In the genomic region with DNA sequence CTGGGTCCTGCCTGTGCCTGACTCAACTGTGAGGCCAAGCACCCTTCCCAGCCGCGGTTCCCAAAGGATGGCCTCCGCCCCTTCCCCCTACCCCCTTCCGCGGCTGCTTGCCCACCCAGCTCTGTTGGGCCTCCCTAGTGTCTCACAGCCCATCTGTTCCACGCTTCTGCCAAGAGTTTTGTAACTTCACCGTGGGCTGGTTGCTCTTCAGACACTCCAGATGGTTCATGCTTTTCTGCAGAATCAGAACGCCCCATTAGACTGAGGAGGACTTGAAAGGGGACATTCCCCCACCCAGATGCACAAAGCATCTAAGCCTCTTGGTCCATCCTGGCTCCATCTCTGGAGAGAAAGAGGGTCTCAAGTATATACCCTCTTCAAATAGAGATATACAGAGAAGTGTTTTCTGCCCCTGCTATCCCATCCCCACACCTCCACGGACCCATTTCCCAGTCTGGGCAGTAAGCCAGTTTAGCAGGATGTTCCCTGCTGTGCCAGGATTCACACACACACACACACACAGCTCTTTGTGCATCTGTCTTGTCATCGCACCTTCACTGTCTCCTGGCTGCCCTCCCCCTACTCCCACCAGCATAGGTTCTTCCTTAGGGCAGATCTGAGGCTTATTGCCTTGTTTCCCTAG, we compare ENCODE assay signal across 8 mouse cellular contexts. TPM values are rescaled to one million over a fixed set of nuclear protein-coding genes. Genes with fewer than 3 reads are reported as not detected.
DNase-seq lines count a peak whose midpoint lies in the region; ATAC-seq lines count a peak whose summit lies in the region.

No protein-coding gene starts in this region.

- 51% methylated on average over 10 of the region's 10 CpGs for WGBS in heart, embryonic 12.5 days

- peaks cover 32% of the 10 kb centered on the region for H3K4me1 ChIP-seq in heart, embryonic 12.5 days (replicated peaks)

- no peak for ATAC-seq in heart, embryonic 12.5 days (ENCODE audit: insufficient number of reproducible peaks, low FRiP score)

- H3K27me3 ChIP-seq in heart, embryonic 12.5 days (replicated peaks), result no peaks in the 10 kb centered on the region

- DNase-seq in heart, adult 11 months, result peak; percentile 97
- peak; percentile 49 for DNase-seq in cerebellum, adult 11 months
- DNase-seq in frontal cortex, postnatal 36 days (ENCODE audit: low spot score in 2 of 2), result peak; percentile 84 to 92
- DNase-seq in layer of hippocampus, adult 9-11 months, result peak; percentile 88
- DNase-seq in right cerebral cortex, postnatal 14 days, result peak; percentile 67
- no peak for DNase-seq in natural killer cell, adult 2 months (ENCODE audit: low spot score in 2 of 2)
- no peak for DNase-seq in kidney, adult 8-10 months

- H3K9ac ChIP-seq in heart, embryonic 12.5 days, result no peak overlapping the region

- H3K4me2 ChIP-seq in heart, embryonic 12.5 days, result no peak overlapping the region

- 0 out of 2 replicates have a peak, but pooled peaks cover under 1% of the 10 kb centered on the region for H3K9me3 ChIP-seq in heart, embryonic 12.5 days (replicated peaks)

- H3K36me3 ChIP-seq in heart, embryonic 12.5 days, result peaks cover 12% of the 10 kb centered on the region; the same call in 1 of the 2 replicates

- H3K27ac ChIP-seq in heart, embryonic 12.5 days (ENCODE audit: poor library complexity, severe bottlenecking), result no peak overlapping the region

- H3K4me3 ChIP-seq in heart, embryonic 12.5 days, result no peak overlapping the region

RNA-seq across cellular contexts. Expression of a gene that starts 13.2 kb away (rescaled TPM):
- 4.0 and 4.9 TPM in 2 replicates for polyA plus RNA-seq in heart, embryonic 12.5 days (2016; fragmentation: Nextera tagmentation; extraction: Ambion mirVana)

RNA-seq across cellular contexts. Expression of a gene that starts 13.5 kb away (rescaled TPM):
- 1.4 and 1.8 TPM in 2 replicates for polyA plus RNA-seq in heart, embryonic 12.5 days (2016; fragmentation: Nextera tagmentation; extraction: Ambion mirVana)

RNA-seq across cellular contexts. Expression of a gene that starts 26.1 kb away (rescaled TPM):
- 35.0 and 38.7 TPM in 2 replicates for polyA plus RNA-seq in heart, embryonic 12.5 days (2016; fragmentation: Nextera tagmentation; extraction: Ambion mirVana)

RNA-seq across cellular contexts. Expression of a gene that starts 54.5 kb away (rescaled TPM):
- polyA plus RNA-seq in heart, embryonic 12.5 days (2016; fragmentation: Nextera tagmentation; extraction: Ambion mirVana), result 580 TPM in 2 replicates

Comparison
In these comparisons a context has a peak if more than half of its experiments do, and no peak if none do; other contexts are left out.
1. DNase-seq: peak in heart, adult 11 months (single experiment), cerebellum, adult 11 months (single experiment), frontal cortex, postnatal 36 days (2 of 2), layer of hippocampus, adult 9-11 months (single experiment) and right cerebral cortex, postnatal 14 days (single experiment); none in natural killer cell, adult 2 months (0 of 2) and kidney, adult 8-10 months (0 of 2).